In genomic region chr13:23422351-23422750, GRCm38 (mm10) we compare ENCODE assay signal across 11 mouse cellular contexts. TPM values are rescaled to one million over a fixed set of nuclear protein-coding genes. Genes with fewer than 3 reads are reported as not detected.
DNase-seq lines count a peak whose midpoint lies in the region; ATAC-seq lines count a peak whose summit lies in the region.
"Had no signal": no experiment of that assay in that cellular context is flagged by ENCODE, and none has a peak within 500 bp of the region (broad histone marks: within the 10 kb centered on the region; RNA-seq: fewer than 3 reads in every experiment).

No protein-coding gene starts in this region.

- no peak overlapping the region for H3K4me2 ChIP-seq in forebrain, embryonic 16.5 days (ENCODE audit: low read length)
- H3K4me2 ChIP-seq in lung, embryonic 15.5 days = peak overlapping the region; percentile 80; the same call in 1 of the 2 replicates
- H3K4me2 ChIP-seq in hindbrain, embryonic 14.5 days (replicated peaks) = peak overlapping the region; percentile 94; the same call in 1 of the 2 replicates
- peak overlapping the region; percentile 94 for H3K4me2 ChIP-seq in neural tube, embryonic 13.5 days

- H3K27ac ChIP-seq in forebrain, embryonic 10.5 days = no peak overlapping the region
- no peak overlapping the region for H3K27ac ChIP-seq in forebrain, embryonic 16.5 days (ENCODE audit: low read length)
- no peak overlapping the region for H3K27ac ChIP-seq in lung, embryonic 15.5 days
- H3K27ac ChIP-seq in hindbrain, embryonic 14.5 days = no peak overlapping the region
- no peak overlapping the region for H3K27ac ChIP-seq in neural tube, embryonic 13.5 days (replicated peaks)

- no peak for DNase-seq in forebrain, embryonic 10.5 days (ENCODE audit: extremely low spot score, low spot score)
- no peak for DNase-seq in lung, postnatal 4 days
- no peak for DNase-seq in hindbrain, embryonic 14.5 days (ENCODE audit: low spot score)
- no peak for DNase-seq in cerebellum, postnatal 10 days
- DNase-seq: right cerebral cortex, postnatal 4 days had no signal

- peaks cover 29% of the 10 kb centered on the region for H3K4me1 ChIP-seq in forebrain, embryonic 10.5 days
- H3K4me1 ChIP-seq in forebrain, embryonic 16.5 days (replicated peaks; ENCODE audit: control insufficient read depth, insufficient read depth, low read length) = peaks cover 18% of the 10 kb centered on the region
- H3K4me1 ChIP-seq in lung, embryonic 15.5 days = peaks cover 26% of the 10 kb centered on the region
- peaks cover 10% of the 10 kb centered on the region for H3K4me1 ChIP-seq in hindbrain, embryonic 14.5 days (replicated peaks; ENCODE audit: control insufficient read depth, insufficient read depth, low read length)
- H3K4me1 ChIP-seq in neural tube, embryonic 13.5 days (replicated peaks) = peaks cover 21% of the 10 kb centered on the region

- ATAC-seq in forebrain, embryonic 16.5 days = no peak
- no peak for ATAC-seq in lung, embryonic 15.5 days (ENCODE audit: borderline replicate concordance, extremely low read depth, low FRiP score, low TSS enrichment)
- ATAC-seq in hindbrain, embryonic 14.5 days (ENCODE audit: low FRiP score) = no peak
- ATAC-seq in neural tube, embryonic 13.5 days (ENCODE audit: low read depth) = no peak
- ATAC-seq in erythroid progenitor cell, adult 5-6 weeks (replicated peaks; ENCODE audit: low FRiP score, poor library complexity, severe bottlenecking) = no peak

- H3K36me3 ChIP-seq in forebrain, embryonic 10.5 days (replicated peaks) = peaks cover 43% of the 10 kb centered on the region
- peaks cover 8% of the 10 kb centered on the region; the same call in 1 of the 2 replicates for H3K36me3 ChIP-seq in forebrain, embryonic 16.5 days (ENCODE audit: control insufficient read depth, insufficient read depth)
- peaks cover 36% of the 10 kb centered on the region for H3K36me3 ChIP-seq in lung, embryonic 15.5 days
- H3K36me3 ChIP-seq in hindbrain, embryonic 14.5 days (replicated peaks; ENCODE audit: control insufficient read depth, insufficient read depth) = peaks cover 45% of the 10 kb centered on the region
- H3K36me3 ChIP-seq in neural tube, embryonic 13.5 days = peaks cover 41% of the 10 kb centered on the region

- H3K4me3 ChIP-seq in forebrain, embryonic 10.5 days = peak overlapping the region; percentile 94
- H3K4me3 ChIP-seq in forebrain, embryonic 16.5 days (replicated peaks; ENCODE audit: low read length) = no peak overlapping the region
- H3K4me3 ChIP-seq in lung, embryonic 15.5 days = peak overlapping the region; percentile 98; the same call in 1 of the 2 replicates
- H3K4me3 ChIP-seq in hindbrain, embryonic 14.5 days (replicated peaks; ENCODE audit: low read length) = no peak overlapping the region
- H3K4me3 ChIP-seq in neural tube, embryonic 13.5 days = no peak overlapping the region

- H3K27me3 ChIP-seq in forebrain, embryonic 10.5 days (ENCODE audit: poor library complexity, severe bottlenecking) = no peaks in the 10 kb centered on the region
- no peaks in the 10 kb centered on the region for H3K27me3 ChIP-seq in forebrain, embryonic 16.5 days (replicated peaks; ENCODE audit: control insufficient read depth, insufficient read depth, low read length)
- H3K27me3 ChIP-seq in lung, embryonic 15.5 days = no peaks in the 10 kb centered on the region
- H3K27me3 ChIP-seq in hindbrain, embryonic 14.5 days (ENCODE audit: control insufficient read depth, insufficient read depth, low read length) = no peaks in the 10 kb centered on the region
- no peaks in the 10 kb centered on the region for H3K27me3 ChIP-seq in neural tube, embryonic 13.5 days

- WGBS in forebrain, embryonic 10.5 days = 96% methylated on average over 16 of the region's 16 CpGs
- WGBS in forebrain, embryonic 16.5 days = 95% methylated on average over 16 of the region's 16 CpGs
- WGBS in lung, embryonic 15.5 days = 90% methylated on average over 16 of the region's 16 CpGs
- 96% methylated on average over 16 of the region's 16 CpGs for WGBS in hindbrain, embryonic 14.5 days
- 92% methylated on average over 16 of the region's 16 CpGs for WGBS in neural tube, embryonic 13.5 days

- H3K9me3 ChIP-seq in forebrain, embryonic 10.5 days = no peaks in the 10 kb centered on the region
- H3K9me3 ChIP-seq in forebrain, embryonic 16.5 days (ENCODE audit: control insufficient read depth, low read length) = no peaks in the 10 kb centered on the region
- H3K9me3 ChIP-seq in lung, embryonic 15.5 days = no peaks in the 10 kb centered on the region
- no peaks in the 10 kb centered on the region for H3K9me3 ChIP-seq in hindbrain, embryonic 14.5 days (ENCODE audit: control insufficient read depth, low read length)
- no peaks in the 10 kb centered on the region for H3K9me3 ChIP-seq in neural tube, embryonic 13.5 days

- H3K9ac ChIP-seq in forebrain, embryonic 16.5 days (replicated peaks; ENCODE audit: low read depth, low read length) = no peak overlapping the region
- H3K9ac ChIP-seq in lung, embryonic 15.5 days = no peak overlapping the region
- H3K9ac ChIP-seq in hindbrain, embryonic 14.5 days = no peak overlapping the region
- H3K9ac ChIP-seq in neural tube, embryonic 13.5 days = no peak overlapping the region

RNA-seq across cellular contexts. Expression of gene Abt1, which starts 1.3 kb away (rescaled TPM):
- polyA plus RNA-seq in forebrain, embryonic 10.5 days (2016; fragmentation: Nextera tagmentation; extraction: Ambion mirVana) = 15.3 and 15.5 TPM in 2 replicates
- 12.7 and 13.0 TPM in 2 replicates for polyA plus RNA-seq in forebrain, embryonic 16.5 days (2015; fragmentation: Nextera tagmentation; extraction: Ambion mirVana)
- 13.6 and 14.2 TPM in 2 replicates for polyA plus RNA-seq in lung, embryonic 15.5 days (2015; fragmentation: Nextera tagmentation; extraction: Ambion mirVana)
- polyA plus RNA-seq in hindbrain, embryonic 14.5 days (2014; fragmentation: Nextera tagmentation; extraction: Ambion mirVana) = 8.5 and 8.9 TPM in 2 replicates
- polyA plus RNA-seq in neural tube, embryonic 13.5 days (2015; fragmentation: Nextera tagmentation; extraction: Ambion mirVana) = 9.5 and 10.3 TPM in 2 replicates
- total RNA-seq in erythroid progenitor cell, adult 5-6 weeks (2015; ENCODE audit: low replicate concordance) = 1.1 and 2.1 TPM in 2 replicates
- total RNA-seq in erythroid progenitor cell, adult 5-6 weeks (2017; ENCODE audit: low replicate concordance) = 1.3 and 1.6 TPM in 2 replicates

RNA-seq across cellular contexts. Expression of gene Btn1a1, which starts 43.4 kb away (rescaled TPM):
- polyA plus RNA-seq in forebrain, embryonic 10.5 days (2016; fragmentation: Nextera tagmentation; extraction: Ambion mirVana) = 0.09 TPM in 1 of 2 replicates, not detected in the other
- 0.06 and 0.22 TPM in 2 replicates for polyA plus RNA-seq in forebrain, embryonic 16.5 days (2015; fragmentation: Nextera tagmentation; extraction: Ambion mirVana)
- polyA plus RNA-seq in lung, embryonic 15.5 days (2015; fragmentation: Nextera tagmentation; extraction: Ambion mirVana) = 0.14 and 0.26 TPM in 2 replicates
- 0.05 TPM in 1 of 2 replicates, not detected in the other for polyA plus RNA-seq in hindbrain, embryonic 14.5 days (2014; fragmentation: Nextera tagmentation; extraction: Ambion mirVana)
- polyA plus RNA-seq in neural tube, embryonic 13.5 days (2015; fragmentation: Nextera tagmentation; extraction: Ambion mirVana) = 0.07 TPM in 1 of 2 replicates, not detected in the other
- 1.4 and 4.2 TPM in 2 replicates for total RNA-seq in erythroid progenitor cell, adult 5-6 weeks (2015; ENCODE audit: low replicate concordance)
- total RNA-seq in erythroid progenitor cell, adult 5-6 weeks (2017; ENCODE audit: low replicate concordance) = 0.90 and 1.4 TPM in 2 replicates
- total RNA-seq: left cerebral cortex, postnatal 10 days; monocyte, adult 5-6 weeks had no signal

RNA-seq across cellular contexts. Expression of gene Zfp322a, which starts 53.3 kb away (rescaled TPM):
- polyA plus RNA-seq in forebrain, embryonic 10.5 days (2016; fragmentation: Nextera tagmentation; extraction: Ambion mirVana) = 57.1 and 58.7 TPM in 2 replicates
- polyA plus RNA-seq in forebrain, embryonic 16.5 days (2015; fragmentation: Nextera tagmentation; extraction: Ambion mirVana) = 62.5 and 72.6 TPM in 2 replicates
- 51.9 and 53.3 TPM in 2 replicates for polyA plus RNA-seq in lung, embryonic 15.5 days (2015; fragmentation: Nextera tagmentation; extraction: Ambion mirVana)
- 48.8 and 52.0 TPM in 2 replicates for polyA plus RNA-seq in hindbrain, embryonic 14.5 days (2014; fragmentation: Nextera tagmentation; extraction: Ambion mirVana)
- polyA plus RNA-seq in neural tube, embryonic 13.5 days (2015; fragmentation: Nextera tagmentation; extraction: Ambion mirVana) = 51.6 and 60.7 TPM in 2 replicates
- 4.3 and 15.1 TPM in 2 replicates for total RNA-seq in erythroid progenitor cell, adult 5-6 weeks (2015; ENCODE audit: low replicate concordance)
- 18.7 and 48.1 TPM in 2 replicates for total RNA-seq in erythroid progenitor cell, adult 5-6 weeks (2017; ENCODE audit: low replicate concordance)

Comparison
In these comparisons a context has a peak if more than half of its experiments do, and no peak if none do; other contexts are left out.
1. H3K4me3 ChIP-seq: peak in forebrain, embryonic 10.5 days (single experiment) and lung, embryonic 15.5 days (single experiment); none in forebrain, embryonic 16.5 days (single experiment), hindbrain, embryonic 14.5 days (single experiment) and neural tube, embryonic 13.5 days (single experiment).